ENCODE assay signal across 21 mouse cellular contexts in genomic region chr16:95984911-95985310, GRCm38 (mm10). TPM values are rescaled to one million over a fixed set of nuclear protein-coding genes. Genes with fewer than 3 reads are reported as not detected.
DNase-seq lines count a peak whose midpoint lies in the region; ATAC-seq lines count a peak whose summit lies in the region.
"Had no signal": no experiment of that assay in that cellular context is flagged by ENCODE, and none has a peak within 500 bp of the region (broad histone marks: within the 10 kb centered on the region; RNA-seq: fewer than 3 reads in every experiment).

No protein-coding gene starts in this region.

- WGBS in midbrain, embryonic 13.5 days, result 86% methylated on average over 5 of the region's 5 CpGs

- DNase-seq in CD4-positive, CD25-positive, alpha-beta regulatory T cell, adult 2 months (ENCODE audit: low read depth, low spot score), result peak; percentile 51
- peak; percentile 67 for DNase-seq in naive thymus-derived CD4-positive, alpha-beta T cell, adult 2 months (ENCODE audit: low read depth)
- DNase-seq in thymus, postnatal 36 days, result peak; percentile 56 to 70
- no peak for DNase-seq in layer of hippocampus, postnatal 36 days
- no peak for DNase-seq in layer of hippocampus, postnatal 10 days (ENCODE audit: low spot score in 2 of 2)
- DNase-seq: adrenal gland, postnatal 25 days; cerebellum, adult 11 months; cerebellum, postnatal 25 days; kidney, adult 18-20 months; left cerebral cortex, postnatal 4 days; lung, adult 18-20 months; lung, postnatal 14 days had no signal

- H3K4me3 ChIP-seq in midbrain, embryonic 13.5 days (replicated peaks), result no peak overlapping the region
- H3K4me3 ChIP-seq: embryonic facial prominence, embryonic 15.5 days; heart, embryonic 12.5 days; neural tube, embryonic 12.5 days had no signal

- H3K4me2 ChIP-seq in midbrain, embryonic 13.5 days (replicated peaks), result no peak overlapping the region
- H3K4me2 ChIP-seq: embryonic facial prominence, embryonic 15.5 days; heart, embryonic 12.5 days; liver, embryonic 11.5 days; neural tube, embryonic 12.5 days had no signal

- H3K9me3 ChIP-seq in midbrain, embryonic 13.5 days, result no peaks in the 10 kb centered on the region
- H3K9me3 ChIP-seq: embryonic facial prominence, embryonic 15.5 days; heart, embryonic 12.5 days; neural tube, embryonic 12.5 days had no signal

- peaks cover 3% of the 10 kb centered on the region for H3K4me1 ChIP-seq in midbrain, embryonic 13.5 days (replicated peaks)

- H3K36me3 ChIP-seq in midbrain, embryonic 13.5 days, result peaks cover 60% of the 10 kb centered on the region

- peak; percentile 77 for ATAC-seq in granulocyte monocyte progenitor cell, adult 5-6 weeks (replicated peaks; ENCODE audit: poor library complexity, severe bottlenecking)
- no peak for ATAC-seq in midbrain, embryonic 13.5 days
- ATAC-seq: forebrain, embryonic 16.5 days; hindbrain, postnatal 0 days had no signal

- no peaks in the 10 kb centered on the region for H3K27me3 ChIP-seq in midbrain, embryonic 13.5 days
- H3K27me3 ChIP-seq: embryonic facial prominence, embryonic 15.5 days; heart, embryonic 12.5 days; neural tube, embryonic 12.5 days had no signal

- no peak overlapping the region for H3K9ac ChIP-seq in midbrain, embryonic 13.5 days (replicated peaks)
- H3K9ac ChIP-seq: embryonic facial prominence, embryonic 15.5 days; heart, embryonic 12.5 days; neural tube, embryonic 12.5 days had no signal

- H3K27ac ChIP-seq in midbrain, embryonic 13.5 days, result no peak overlapping the region
- H3K27ac ChIP-seq: embryonic facial prominence, embryonic 15.5 days; hindbrain, postnatal 0 days; kidney, postnatal 0 days; neural tube, embryonic 12.5 days had no signal

RNA-seq across cellular contexts. Expression of gene Psmg1, which starts 5.8 kb away (rescaled TPM):
- 53.2 and 68.7 TPM in 2 replicates for total RNA-seq in granulocyte monocyte progenitor cell, adult 5-6 weeks (2014; fragmentation: Nextera tagmentation)
- total RNA-seq in granulocyte monocyte progenitor cell, adult 5-6 weeks (2017), result 71.9 and 94.4 TPM in 2 replicates
- 58.0 and 58.5 TPM in 2 replicates for polyA plus RNA-seq in midbrain, embryonic 13.5 days (2015; fragmentation: Nextera tagmentation; extraction: Ambion mirVana)
- total RNA-seq in layer of hippocampus, postnatal 36 days (2021), result 10 to 100 TPM; 16.6 to 16.7 TPM
- total RNA-seq in layer of hippocampus, postnatal 10 days (2021), result 10 to 100 TPM; 20.1 to 23.3 TPM

Comparison
In these comparisons a context has a peak if more than half of its experiments do, and no peak if none do; other contexts are left out.
1. DNase-seq: peak in CD4-positive, CD25-positive, alpha-beta regulatory T cell, adult 2 months (single experiment), naive thymus-derived CD4-positive, alpha-beta T cell, adult 2 months (single experiment) and thymus, postnatal 36 days (2 of 2); none in layer of hippocampus, postnatal 36 days (0 of 2) and layer of hippocampus, postnatal 10 days (0 of 2).